Mouse (Mus musculus): Measurements from ENCODE around the gene Gabrp.

DNA sequence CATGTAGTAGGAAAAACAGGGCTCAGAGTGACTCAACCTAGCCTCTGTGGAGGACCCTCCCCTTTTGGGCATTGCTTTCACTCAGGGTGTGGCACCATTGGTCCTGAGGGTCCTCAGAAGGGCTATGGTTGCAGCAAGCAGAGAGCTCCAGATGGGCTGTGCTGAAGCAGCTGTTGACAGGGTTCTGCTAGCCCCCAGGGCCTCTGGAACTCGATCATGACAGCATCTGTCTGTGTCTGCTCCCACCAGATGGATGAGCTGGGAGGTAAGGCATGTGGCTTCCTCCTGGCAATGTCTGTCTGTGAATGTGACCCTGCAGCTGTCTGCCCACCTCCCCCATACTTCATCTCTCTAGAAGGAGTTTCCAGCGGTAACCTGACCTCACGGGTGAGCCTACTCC, 29.0 kb upstream of the Gabrp start:
- TF ChIP-seq CTCF (IDR thresholded peaks at IDR 0.05; ENCODE audit: low read depth, low read length) (no peak), POLR2A (IDR thresholded peaks at IDR 0.05; ENCODE audit: extremely low read depth, insufficient read depth, low read length) (no peak)

Data from liver, adult 2 months (tissue).